Mouse (Mus musculus): ENCODE measurements at regions not wholly inside any gene's neighbourhood (a gene's known extent, or its start where the extent isn't known, plus 50 kb on each side); places are given as distances from the start of the nearest gene placed in this dataset.

DNA sequence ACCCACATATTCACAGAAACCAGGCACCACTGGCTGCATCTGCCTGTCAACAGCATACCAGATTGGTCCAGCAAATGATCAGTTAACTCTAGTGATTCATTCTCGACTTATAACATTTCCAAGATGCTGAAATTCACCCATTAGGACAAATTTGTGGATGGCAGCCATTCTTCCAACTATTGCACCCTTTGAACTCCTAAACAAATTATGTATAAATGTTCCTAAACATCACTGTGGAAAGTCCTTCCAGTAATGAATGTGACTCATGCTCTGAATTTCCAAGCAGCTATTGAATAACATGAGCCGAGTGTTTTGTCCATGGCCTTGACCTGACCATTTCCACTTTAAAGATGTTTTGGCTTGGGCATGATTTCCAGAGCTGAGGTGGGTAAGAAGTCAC, 274.2 kb downstream of the Trib2 start:
- TF ChIP-seq POLR2A (IDR thresholded peaks at IDR 0.05; ENCODE audit: low read depth, low read length) (no peak), SIN3A (IDR thresholded peaks at IDR 0.05; ENCODE audit: low read length) (no peak), GABPA (IDR thresholded peaks at IDR 0.05; ENCODE audit: insufficient replicate concordance, low read depth, low read length) (no peak), CTCF (conservative IDR thresholded peaks at IDR 0.05 in 1 of 2, IDR thresholded peaks at IDR 0.05 in 1 of 2; ENCODE audit: low read depth in 2 of 2, low read length in 2 of 2) (no peak), RCOR1 (conservative IDR thresholded peaks at IDR 0.05; ENCODE audit: low read depth, low read length) (no peak), JUND (conservative IDR thresholded peaks at IDR 0.05; ENCODE audit: low read depth, low read length) (no peak), JUN (IDR thresholded peaks at IDR 0.05; ENCODE audit: insufficient read depth, low read depth, low read length) (no peak), ELF1 (IDR thresholded peaks at IDR 0.05; ENCODE audit: low read depth, low read length) (no peak), MEF2A (IDR thresholded peaks at IDR 0.05; ENCODE audit: borderline replicate concordance, low read depth, low read length) (no peak), ETS1 (conservative IDR thresholded peaks at IDR 0.05; ENCODE audit: low read depth, low read length) (no peak)
